Mouse (Mus musculus): ENCODE data around the gene Cdpf1. TPM values are rescaled to one million over a fixed set of nuclear protein-coding genes. Genes with fewer than 3 reads are reported as not detected.
"Not testable (repeated sequence)": the region's sequence is repeated elsewhere in the genome, so short reads cannot be mapped to it uniquely, and the experiment has no call there.

Gene Cdpf1
- total RNA-seq, 2 experiments from 2014 or later, result 17.5 to 20.6 TPM

DNA sequence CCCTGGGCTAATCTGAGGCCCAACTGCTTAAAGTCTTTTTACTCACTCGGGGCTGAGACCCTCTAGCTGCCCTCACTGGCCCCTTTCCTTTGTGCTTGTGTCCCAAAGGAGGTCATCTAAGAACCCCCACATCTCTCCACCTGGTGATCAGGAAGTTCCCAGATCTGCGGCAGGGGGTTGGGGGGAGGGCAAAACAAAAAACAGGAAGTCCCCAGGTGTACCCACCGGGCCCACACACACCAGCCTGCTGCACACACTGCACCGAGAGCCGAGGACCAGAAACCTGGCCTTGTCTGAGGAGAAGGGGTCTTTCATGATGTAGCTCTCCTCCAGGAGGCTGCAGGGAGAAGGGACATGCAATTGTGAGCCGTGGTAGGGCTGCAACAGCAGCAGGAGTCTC, 3.5 kb downstream of the Cdpf1 start:
- no peak for DNase-seq

DNA sequence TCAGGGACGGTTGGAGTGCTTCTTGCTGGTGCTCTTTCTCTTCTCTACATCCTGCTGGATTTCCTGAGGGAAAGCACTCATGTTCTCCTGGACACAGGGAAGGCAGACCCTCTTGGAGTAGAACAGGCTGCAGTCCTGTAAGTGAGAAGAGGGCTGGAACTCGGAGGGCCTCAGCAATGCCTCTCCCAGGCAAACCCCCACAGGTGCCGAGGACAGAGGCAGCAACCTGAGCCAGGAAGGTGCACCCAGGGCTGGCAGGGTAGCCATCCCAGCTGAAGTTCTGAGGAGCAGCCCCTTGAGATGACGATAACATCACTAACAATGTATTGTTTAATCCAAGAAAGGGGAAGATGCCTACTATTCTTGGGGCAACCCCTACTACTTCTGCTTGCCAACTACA, 4.1 kb downstream of the Cdpf1 start:
- DNase-seq, result no peak

- no peak for DNase-seq
Measured at GRCm38 (mm10) chr15:85806886-85807285, 4.6 kb downstream of the Cdpf1 start.

DNA sequence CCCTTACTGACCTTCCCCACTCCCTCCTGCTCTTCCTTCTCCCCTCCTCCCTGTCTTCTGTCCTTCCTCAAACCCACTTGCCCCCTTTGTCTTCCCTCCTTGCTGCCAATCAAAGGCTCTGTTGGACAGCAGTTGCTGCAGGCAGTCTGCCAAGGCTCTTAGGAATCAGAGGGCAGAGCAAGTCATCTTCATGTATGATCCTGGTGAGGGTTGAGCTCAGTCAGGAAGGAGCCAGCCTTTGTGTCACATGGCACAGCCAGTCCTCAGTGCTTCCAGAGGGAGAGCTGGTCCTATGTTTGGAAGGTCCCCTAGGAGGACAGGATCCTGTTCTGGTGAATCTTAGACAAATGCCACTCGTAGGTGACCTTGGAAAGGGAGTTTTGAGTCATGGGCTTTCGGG, 8.6 kb downstream of the Cdpf1 start:
- no peak for DNase-seq

- no peak for DNase-seq
Measured at GRCm38 (mm10) chr15:85798676-85799075, 12.8 kb downstream of the Cdpf1 start.

- DNase-seq, result no peak
Measured at GRCm38 (mm10) chr15:85795516-85795915, 16.0 kb downstream of the Cdpf1 start.

GRCm38 (mm10) chr15:85792819-85793218, 18.7 kb downstream of the Cdpf1 start:
- DNase-seq, result peak in 1 of 2 experiments; percentile 30

- no peak for DNase-seq
Measured at GRCm38 (mm10) chr15:85791449-85791848, 20.0 kb downstream of the Cdpf1 start.

GRCm38 (mm10) chr15:85788633-85789032, 22.9 kb downstream of the Cdpf1 start:
- no peak for DNase-seq

DNA sequence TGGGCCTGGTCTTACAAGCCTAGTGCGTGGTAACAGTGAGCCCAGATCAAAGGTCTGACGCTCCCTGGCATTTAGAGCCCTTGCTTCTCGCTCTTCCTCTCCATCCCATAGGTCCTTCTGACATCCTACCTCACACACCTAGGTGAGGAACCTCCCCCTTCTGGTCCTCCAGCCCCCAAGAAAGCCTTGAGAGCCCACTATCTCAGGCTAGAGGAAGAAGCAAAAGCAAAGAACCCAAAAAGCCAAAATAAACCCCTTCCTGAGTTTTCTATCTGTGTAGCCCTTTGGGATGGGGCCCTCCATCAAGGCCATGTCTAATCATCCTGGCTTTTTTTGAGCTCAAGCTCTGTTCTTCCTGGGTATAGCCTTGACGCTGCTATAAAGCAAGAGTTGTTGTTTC, 23.4 kb downstream of the Cdpf1 start:
- DNase-seq, result no peak

- DNase-seq, result no peak
Measured at GRCm38 (mm10) chr15:85787482-85787881, 24.0 kb downstream of the Cdpf1 start.

DNA sequence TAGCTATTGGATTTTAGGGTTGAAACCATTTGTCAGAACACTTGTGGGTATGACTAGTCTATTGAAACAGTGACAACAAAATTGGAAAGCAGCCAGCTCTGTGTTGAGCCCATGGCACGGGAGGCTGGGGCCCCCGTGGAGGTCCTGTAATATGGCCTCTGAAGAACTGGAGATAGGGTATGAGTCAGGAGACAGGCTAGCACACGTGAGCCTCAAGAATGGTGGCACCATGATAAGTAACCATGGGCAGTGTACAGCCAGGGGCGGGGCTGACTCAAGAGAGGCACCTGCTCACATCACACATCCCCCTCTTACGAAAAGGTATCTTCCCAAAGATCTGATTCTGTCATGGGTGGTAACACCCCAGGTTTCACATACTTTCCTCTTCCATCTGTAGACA, 24.8 kb downstream of the Cdpf1 start:
- DNase-seq, result no peak

DNA sequence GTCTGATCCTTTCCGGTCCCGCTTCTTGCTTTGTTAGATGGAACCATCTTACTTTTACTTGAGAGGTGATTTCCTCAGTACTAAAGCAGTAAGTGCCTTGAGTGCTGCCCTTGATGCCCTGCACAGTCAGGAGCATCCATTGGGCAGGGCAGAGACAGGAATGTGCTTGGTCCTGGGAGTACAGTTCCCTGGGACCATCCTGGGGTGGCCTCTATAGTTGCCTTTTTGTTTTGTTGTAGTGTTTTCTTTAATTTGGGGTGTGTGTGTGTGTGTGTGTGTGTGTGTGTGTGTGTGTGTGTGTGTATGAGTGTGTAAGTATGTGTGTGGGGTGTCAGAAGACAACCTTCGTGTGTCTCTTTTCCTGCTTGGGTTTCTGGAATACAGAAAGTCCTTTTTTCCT, 27.2 kb downstream of the Cdpf1 start:
- DNase-seq, result no peak

DNA sequence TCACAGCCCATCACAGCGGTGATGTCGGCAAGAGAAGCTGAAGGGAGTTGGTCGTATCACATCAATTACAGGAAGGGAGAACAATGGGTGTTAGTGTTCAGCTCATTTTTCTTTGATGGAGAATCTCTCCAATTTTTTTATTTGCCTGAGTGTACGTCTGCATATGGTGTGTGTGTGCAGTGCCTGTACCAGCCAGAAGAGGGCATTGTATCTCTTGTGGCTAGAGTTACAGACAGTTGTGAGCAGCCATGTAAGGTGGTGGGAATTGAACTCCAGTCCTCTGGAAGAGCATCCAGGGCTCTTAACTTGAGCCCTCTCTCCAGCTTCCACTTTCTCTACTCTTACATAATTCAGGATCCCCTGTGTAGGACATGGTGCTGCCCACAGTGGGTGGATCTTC, 28.4 kb downstream of the Cdpf1 start:
- DNase-seq, result no peak

DNA sequence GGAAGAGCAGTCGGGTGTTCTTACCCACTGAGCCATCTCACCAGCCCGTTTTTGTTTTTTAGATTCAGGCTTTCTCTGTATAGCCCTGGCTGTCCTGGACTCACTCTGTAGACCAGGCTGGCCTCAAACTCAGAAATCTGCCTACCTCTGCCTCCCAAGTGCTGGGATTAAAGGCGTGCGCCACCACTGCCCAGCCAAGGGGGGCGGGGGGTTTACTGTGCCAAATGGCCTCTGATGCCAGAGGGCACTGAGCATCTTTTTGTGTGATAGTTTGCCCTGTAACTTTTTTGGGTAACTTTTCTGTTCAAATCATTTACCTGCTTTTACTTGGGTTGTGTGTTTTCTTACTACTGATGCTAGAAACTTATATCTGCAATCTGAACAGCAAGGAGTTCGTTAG, 32.6 kb downstream of the Cdpf1 start:
- not testable (repeated sequence) for DNase-seq

GRCm38 (mm10) chr15:85776771-85777170, 34.7 kb downstream of the Cdpf1 start:
- DNase-seq, result peak; percentile 53 to 57

- DNase-seq, result no peak
Measured at GRCm38 (mm10) chr15:85776241-85776640, 35.3 kb downstream of the Cdpf1 start.

GRCm38 (mm10) chr15:85775001-85775400, 36.5 kb downstream of the Cdpf1 start:
- no peak for DNase-seq

DNA sequence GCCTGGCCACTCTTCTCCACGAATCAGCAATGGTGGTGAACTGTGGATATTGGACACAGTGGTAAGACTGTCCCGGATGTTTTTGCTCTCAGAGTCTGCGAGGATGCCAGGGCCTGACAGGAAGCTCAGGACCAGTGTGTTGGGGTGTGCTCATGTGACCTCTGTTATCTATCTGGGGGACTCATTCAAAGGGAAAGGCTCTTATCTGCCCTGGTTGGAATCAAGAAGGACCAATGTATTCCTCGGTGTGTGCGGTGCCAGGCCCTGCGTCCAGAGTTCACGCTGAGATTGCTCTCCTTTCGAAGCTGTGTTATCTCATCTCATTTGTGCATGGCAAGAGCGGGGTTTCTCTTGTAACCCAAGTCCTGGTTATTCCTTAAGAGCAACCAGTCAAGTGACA, 37.1 kb downstream of the Cdpf1 start:
- DNase-seq, result no peak

DNA sequence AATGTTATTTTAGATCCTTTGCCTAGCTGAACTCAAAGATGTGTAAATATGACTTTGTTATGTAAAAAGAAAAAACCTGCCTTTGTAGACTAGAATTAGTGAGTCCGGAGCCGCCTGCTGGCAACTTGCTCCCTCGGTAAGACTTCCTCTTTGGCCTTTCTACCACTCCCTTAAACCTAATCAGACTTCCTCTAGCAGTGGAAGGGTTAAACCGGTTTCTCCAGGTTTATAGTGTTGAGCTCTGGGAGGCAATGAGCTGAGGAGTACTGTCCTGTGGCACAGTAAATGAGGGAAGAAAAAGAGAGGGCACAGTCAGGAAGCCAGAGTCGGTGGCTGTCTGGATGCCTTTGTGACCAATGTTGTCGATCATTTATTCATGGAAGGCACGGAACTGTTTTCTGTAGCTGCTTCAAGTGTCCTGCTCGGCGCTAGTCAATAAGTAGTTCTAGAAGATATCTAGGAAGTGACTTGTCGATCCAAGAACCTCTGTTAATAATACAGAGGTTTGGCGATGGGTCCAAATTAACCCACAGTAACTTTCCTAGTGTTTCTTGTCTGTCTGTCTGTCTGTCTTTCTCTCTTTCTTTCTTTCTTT, 39.3 kb downstream of the Cdpf1 start:
- no peak for DNase-seq

GRCm38 (mm10) chr15:85771306-85772121, 40.0 kb downstream of the Cdpf1 start:
- DNase-seq, result no peak

DNA sequence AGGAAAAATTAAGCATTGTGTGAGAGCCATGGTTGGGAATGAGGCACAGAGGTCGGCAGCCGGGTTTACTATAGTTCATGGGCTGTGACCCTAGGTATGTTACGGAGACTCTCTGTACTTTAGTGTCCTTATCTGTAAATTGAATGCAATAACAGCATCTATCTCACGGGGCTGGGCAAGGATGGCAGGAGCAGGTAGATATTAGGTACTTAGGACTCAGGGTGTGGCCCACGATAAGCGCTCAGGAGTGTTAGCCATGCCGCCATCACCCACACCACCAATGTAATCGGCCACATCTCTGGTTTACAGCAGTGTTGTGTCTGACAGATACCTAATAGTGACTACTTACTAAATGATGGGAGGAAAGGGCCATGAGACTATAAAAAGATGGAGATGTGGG, 42.5 kb downstream of the Cdpf1 start:
- DNase-seq, result no peak

GRCm38 (mm10) chr15:85766677-85767076, 44.8 kb downstream of the Cdpf1 start:
- no peak for DNase-seq

GRCm38 (mm10) chr15:85765022-85765421, 46.5 kb downstream of the Cdpf1 start:
- no peak for DNase-seq
